Mouse (Mus musculus) CD4-positive helper T cell, adult 2 months (primary cell): ENCODE data around the gene Txndc8.

Source experiments
- DNase-seq: peaks from one replicate; pipeline ENCODE4 v3.0.0-alpha.2; 2012; ENCODE audit warnings: low read depth, missing footprints, low spot score

Gene Txndc8

DNA sequence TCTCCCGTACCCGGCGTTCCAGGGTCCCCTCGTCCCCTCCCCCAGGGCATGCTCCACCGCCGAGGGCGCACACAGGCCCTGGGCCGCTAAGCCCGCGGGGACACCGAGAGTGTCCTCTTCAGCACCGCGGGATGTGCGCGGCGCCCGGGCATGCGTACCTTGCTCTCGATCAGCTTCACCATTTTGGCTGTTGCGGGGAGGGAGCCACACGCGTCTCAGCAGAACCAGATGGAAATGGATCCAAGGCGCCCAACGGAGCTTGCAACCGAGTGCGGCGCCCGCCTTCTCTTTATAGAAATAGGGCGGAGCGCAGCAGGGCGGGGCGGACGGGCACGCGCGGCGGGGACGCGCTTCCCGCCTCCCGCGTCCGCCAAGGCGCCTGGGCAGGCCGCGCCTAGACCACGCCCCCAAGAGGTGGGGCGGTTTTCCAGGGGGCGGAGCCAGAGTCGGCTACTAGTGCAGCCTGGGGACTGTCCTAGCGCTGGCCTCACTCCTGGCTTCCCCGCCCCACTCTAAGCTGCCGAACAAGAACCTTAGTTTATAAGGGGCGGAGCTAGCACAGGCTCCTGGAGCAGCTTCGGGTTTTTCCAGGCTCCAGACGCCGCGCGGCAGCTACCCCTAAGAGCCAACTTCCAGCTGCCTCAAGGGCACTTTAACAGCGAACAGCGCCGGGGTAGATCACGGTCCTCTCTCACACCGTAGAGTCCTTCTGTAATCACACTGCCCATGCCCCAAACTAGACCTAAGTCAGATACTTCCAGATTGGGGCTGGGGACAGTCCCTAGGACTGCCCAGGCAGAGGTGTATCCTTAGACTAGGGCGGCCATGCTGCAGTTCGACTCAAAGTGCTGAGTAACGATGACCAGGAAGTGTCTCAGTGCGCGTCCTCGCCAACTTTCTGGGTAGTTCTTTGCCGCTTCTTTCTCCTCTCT, 52.6 kb downstream of the Txndc8 start, which contains the start of gene Txn1:
Gene Txn1, minus strand, starts transcription at position 383 of the 932 bp plus-strand sequence.
- DNase-seq: peak; percentile 97

DNA sequence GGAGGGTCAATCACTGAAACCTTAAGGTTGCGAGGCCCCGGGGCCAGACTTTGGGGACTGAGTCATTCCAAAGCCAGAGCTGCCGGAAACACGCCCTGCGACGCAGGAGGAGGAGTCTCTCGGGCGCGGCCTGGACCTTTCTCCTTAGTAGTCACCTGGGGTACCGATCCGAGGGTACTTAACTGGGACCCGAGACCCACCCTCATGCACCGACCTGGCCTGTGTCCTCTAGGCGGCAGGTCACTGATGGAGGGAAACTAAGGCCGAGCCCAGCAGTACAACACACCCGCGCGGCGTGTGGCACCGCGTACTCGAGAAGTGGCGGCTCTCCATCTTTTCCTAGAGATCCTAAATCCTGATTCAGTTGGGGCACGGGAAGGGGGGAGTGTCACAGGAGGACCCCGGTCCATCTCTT, 53.4 kb downstream of the Txndc8 start:
- peak; percentile 70 for DNase-seq

- DNase-seq: peak; percentile 9
These were observed 53.9 kb downstream of the Txndc8 start for GRCm38 (mm10) chr4:57954991-57955390.

DNA sequence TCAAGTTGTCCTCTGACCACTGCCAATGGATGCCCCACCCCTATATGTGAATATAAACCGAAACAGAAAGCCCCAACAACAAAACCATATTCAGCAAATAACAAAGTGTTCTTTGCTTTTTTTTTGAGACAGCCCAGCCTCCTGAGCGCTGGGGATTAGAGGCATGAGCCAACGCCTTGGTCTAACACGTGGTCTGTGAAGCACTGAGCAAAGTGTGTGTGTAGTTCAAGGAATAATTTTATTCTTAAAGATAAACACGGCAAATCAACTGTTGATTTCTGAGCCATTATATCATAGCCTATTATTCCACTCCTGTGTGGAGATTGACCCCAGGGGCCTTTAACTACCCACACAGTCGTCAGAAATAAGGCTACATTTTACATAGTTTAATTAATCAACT, 54.3 kb downstream of the Txndc8 start:
- DNase-seq: peak; percentile 37

- DNase-seq: no peak
These were observed 55.1 kb downstream of the Txndc8 start for GRCm38 (mm10) chr4:57953796-57954195.

DNA sequence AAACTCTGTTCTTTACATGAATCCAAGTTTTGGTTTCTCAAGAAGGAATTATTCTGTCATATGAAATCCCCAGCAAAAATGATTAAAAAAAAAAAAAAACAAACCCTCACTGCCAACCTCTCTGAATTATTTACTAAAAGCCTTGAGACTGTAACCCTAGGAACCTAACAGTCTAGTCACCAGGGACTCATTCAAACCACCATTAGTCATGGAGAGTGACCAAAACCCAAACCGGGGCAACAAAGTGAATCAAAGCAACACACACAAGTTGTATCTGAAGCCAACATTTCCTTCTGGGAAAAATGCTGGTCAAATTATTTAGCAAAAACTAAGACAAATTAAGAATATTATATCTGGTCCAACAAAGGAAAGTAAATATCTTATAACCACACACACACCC, 56.0 kb downstream of the Txndc8 start:
- DNase-seq: no peak

DNA sequence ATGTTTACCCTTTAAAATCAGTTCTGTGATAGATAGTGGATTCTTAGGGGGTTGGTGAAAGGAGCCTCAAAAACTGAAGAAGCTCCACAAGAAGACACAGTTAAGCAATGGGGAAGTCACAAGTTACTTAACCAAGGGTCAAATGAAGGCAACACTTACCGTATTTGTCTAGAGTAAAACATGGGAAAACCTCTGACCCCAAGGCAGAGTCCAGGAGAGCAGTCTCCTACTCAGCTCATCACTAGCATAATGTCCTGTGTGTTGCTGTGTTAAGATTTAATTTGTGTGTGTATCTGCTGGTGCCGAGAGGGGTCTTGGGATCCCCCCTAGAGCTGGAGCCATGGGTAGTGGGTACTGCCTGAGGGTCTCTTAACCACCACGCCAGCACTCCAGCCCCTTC, 56.5 kb downstream of the Txndc8 start:
- no peak for DNase-seq

DNA sequence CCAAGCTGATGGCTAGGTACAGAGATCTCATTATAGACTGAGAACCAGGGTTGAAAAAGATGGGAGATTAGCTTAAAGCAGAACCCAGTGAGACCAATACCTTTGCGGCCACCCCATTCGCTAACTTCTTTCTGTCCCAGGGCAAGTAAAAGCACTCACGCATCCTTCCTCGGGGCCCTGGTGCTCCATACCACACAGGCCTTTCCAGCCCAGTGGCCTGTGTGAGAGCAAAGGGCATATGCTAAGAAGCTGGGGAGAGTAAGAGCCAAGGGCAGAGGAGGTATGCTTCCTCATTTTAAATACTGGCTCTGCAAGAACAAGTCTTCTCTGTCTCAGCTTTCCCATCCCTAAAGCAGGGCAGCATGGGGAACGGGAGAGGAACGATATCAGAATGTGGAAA, 59.1 kb downstream of the Txndc8 start:
- DNase-seq: no peak

DNA sequence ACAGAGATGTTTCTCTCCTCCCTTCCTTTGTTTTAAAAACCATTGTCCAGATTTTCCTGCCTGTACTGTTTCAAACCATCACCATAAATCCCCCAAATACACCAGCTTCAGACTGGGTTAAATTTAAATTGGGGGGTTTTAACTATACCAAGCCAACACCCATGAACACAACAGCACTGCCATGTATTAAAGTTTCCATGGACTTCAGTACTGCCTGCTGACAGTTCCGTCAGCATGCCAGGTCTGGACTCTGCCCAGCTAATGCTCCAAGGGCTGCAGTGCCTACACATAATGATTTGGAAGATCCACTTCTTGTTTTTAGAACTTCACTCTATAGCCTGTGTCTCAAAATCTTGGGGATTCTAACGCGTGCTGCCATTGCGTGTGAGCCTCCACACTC, 61.4 kb downstream of the Txndc8 start:
- no peak for DNase-seq

DNA sequence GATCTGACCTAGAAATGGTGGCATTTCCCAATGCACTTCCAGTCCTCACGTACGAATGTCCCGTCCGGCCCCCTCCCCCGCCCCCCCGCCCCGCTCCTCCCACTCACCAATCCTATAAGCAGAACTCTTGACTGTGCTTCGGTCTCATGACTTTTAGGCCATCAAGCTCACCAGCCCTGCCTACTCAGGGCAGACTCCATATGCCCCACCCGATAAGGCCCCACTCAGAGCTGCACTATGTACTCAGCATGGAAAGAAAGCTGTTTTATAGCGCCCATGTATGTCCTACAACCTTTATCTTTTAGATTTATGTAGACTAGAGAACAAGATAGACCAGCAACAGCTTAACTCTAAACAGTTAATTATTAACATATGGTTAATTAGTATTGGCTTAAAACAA, 61.9 kb downstream of the Txndc8 start:
- DNase-seq: no peak

GRCm38 (mm10) chr4:57942892-57943291, 66.0 kb downstream of the Txndc8 start:
- DNase-seq: no peak

DNA sequence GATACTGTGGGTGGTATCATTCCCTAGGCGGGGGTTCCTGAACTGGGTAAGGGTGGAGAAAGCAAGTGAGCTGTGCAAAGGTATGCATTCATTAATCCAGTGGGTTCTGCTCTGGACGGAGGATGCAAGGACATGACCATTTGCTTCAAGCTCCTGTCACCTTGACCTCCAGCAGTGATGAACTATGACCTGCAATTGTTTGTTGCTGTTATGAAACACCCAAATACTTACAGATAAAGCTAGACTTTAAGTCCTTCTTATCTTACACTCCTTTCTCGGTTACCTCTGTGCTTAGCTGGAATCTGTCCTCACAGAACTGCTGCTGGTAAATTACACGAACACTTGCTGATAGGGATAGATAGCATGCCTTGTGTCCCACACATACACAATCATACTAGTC, 68.3 kb downstream of the Txndc8 start:
- DNase-seq: no peak

GRCm38 (mm10) chr4:57937292-57937691, 71.6 kb downstream of the Txndc8 start:
- DNase-seq: no peak

- no peak for DNase-seq
These were observed 74.7 kb downstream of the Txndc8 start for GRCm38 (mm10) chr4:57934181-57934580.
